Mouse (Mus musculus) thymus, adult 2 months (tissue): ENCODE data around the gene Cobl.

ENCODE experiments used
- CTCF ChIP-seq: fragments of 200-500 bp; IDR thresholded peaks from 2 replicates; pipeline ENCODE4 v1.5.1; 2012; ENCODE audit warnings: mild to moderate bottlenecking, control low read depth, low read length, moderate library complexity, borderline replicate concordance; ENCODE audit not compliant: control insufficient read depth, poor library complexity, insufficient read depth; ENCODE audit errors: extremely low read depth
- POLR2A ChIP-seq: fragments of 200-500 bp; IDR thresholded peaks from 2 replicates; pipeline ENCODE4 v1.6.1; 2012; ENCODE audit warnings: mild to moderate bottlenecking, low read length, control low read depth, moderate library complexity; ENCODE audit not compliant: control insufficient read depth, poor library complexity, insufficient read depth; ENCODE audit errors: extremely low read depth

- TF ChIP-seq POLR2A (no peak), CTCF (no peak)
Observed at GRCm38 (mm10) chr11:12448101-12448500, 16.7 kb downstream of the Cobl start.
